Mouse (Mus musculus): ENCODE results near the gene Olfr1395. TPM values are rescaled to one million over a fixed set of nuclear protein-coding genes. Genes with fewer than 3 reads are reported as not detected.
A peak's percentile ranks its signal among the peaks of the same experiment; 100 is the strongest.

The Olfr1395 gene
- not detected in 2 replicates for polyA plus RNA-seq (2016; fragmentation: Nextera tagmentation; extraction: Ambion mirVana)

- Histone ChIP-seq H3K9me3 (no peaks in the 10 kb centered on the region), H3K27ac (no peak within 1 kb of the TSS), H3K4me1 (replicated peaks) (no peaks in the 10 kb centered on the region), H3K4me3 (no peak within 1 kb of the TSS), H3K27me3 (ENCODE audit: insufficient read depth, poor library complexity, severe bottlenecking) (no peaks in the 10 kb centered on the region), H3K36me3 (no peaks in the 10 kb centered on the region)
- WGBS, result 95% methylated on average over 6 of the region's 6 CpGs
- no peak for DNase-seq (ENCODE audit: low spot score)
These were observed at the start of gene Olfr1395 for GRCm38 (mm10) chr11:49141974-49142373. Olfr1395 (plus strand) TSS chr11:49142274.

DNA sequence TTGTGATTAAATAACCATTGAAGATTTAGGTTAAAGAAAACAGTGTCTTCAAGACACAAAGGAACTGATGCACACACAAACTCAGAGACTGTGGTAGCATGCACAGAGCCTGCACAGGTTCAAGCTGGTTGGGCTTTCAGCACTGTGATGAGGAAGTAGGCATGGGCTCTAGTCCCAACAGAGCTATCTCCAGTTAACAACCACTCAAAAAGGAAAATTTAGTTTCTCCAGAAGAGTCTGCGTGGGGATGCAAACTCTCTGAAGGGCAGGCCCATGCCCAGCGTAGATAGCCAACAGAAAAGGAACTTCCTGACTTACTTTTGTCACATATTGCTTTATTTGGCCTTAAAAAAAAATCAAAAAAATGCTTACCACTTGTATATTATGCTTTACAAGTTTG, 49.3 kb upstream of the Olfr1395 start:
- peaks cover 8% of the 10 kb centered on the region for H3K4me1 ChIP-seq (replicated peaks)
- H3K27me3 ChIP-seq (ENCODE audit: insufficient read depth, poor library complexity, severe bottlenecking), result no peaks in the 10 kb centered on the region
- H3K9me3 ChIP-seq, result no peaks in the 10 kb centered on the region
- no peak for DNase-seq (ENCODE audit: low spot score)
- no peak overlapping the region for H3K4me3 ChIP-seq
- 87% methylated on average over 2 of the region's 2 CpGs for WGBS
- no peaks in the 10 kb centered on the region for H3K36me3 ChIP-seq
- H3K27ac ChIP-seq, result no peak overlapping the region

DNA sequence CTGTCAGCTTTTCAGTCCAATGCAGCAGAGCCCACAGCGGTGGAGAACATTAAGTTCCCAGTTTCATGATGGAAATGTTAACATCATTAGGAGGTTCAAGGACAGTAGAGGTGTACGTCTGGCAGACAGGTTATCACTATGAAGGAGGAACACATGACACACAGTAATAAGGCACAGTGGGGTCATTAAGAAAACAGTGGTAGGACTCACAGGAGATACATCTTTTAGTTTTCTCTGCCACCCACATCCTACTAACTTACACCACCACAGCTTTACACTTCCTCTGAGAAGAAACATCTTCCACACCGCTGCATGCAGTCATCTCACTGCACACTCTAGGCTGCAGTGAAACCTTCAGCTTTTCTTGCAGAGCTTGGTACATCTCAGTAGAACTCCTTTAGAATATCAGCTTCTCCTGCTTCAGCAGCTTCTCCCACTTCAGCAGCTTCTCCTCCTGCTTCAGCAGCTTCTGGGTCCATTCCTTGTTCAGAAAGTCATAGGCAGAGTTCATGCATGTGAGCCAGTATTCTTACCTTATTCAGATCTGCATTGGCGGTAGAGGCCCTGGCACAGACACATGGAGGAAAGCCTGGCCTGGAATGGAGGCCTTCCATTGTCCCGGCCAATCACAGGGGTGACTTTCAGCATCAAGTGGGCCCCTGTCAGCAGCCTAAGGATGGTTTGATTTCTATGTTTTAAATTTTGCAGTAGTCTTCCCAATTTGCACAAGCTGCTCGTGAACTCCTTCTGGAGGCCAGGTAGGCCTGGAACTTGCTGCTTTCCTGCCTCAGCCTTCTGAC, 48.0 kb upstream of the Olfr1395 start:
- Histone ChIP-seq H3K4me1 (replicated peaks) (no peaks in the 10 kb centered on the region), H3K4me3 (no peak overlapping the region), H3K27ac (no peak overlapping the region), H3K9me3 (no peaks in the 10 kb centered on the region), H3K36me3 (no peaks in the 10 kb centered on the region), H3K27me3 (ENCODE audit: insufficient read depth, poor library complexity, severe bottlenecking) (no peaks in the 10 kb centered on the region)
- 91% methylated on average over 6 of the region's 6 CpGs for WGBS
- DNase-seq (ENCODE audit: low spot score), result no peak

DNA sequence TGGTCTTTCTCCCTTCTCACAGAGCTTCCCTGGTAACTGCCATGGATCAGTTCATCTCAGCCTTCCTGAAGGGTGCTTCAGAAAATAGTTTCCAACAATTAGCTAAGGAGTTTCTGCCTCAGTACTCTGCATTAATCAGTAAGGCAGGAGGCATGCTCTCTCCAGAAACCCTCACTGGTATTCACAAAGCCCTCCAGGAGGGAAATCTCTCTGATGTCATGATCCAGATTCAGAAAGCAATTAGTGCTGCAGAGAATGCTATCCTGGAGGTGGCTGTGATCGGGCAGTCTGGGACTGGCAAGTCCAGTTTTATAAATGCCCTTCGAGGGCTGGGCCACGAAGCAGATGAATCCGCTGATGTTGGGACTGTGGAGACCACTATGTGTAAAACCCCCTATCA, 46.7 kb upstream of the Olfr1395 start:
- WGBS, result 89% methylated on average over 4 of the region's 4 CpGs
- Histone ChIP-seq H3K4me3 (no peak overlapping the region), H3K27ac (no peak overlapping the region), H3K36me3 (no peaks in the 10 kb centered on the region), H3K27me3 (ENCODE audit: insufficient read depth, poor library complexity, severe bottlenecking) (no peaks in the 10 kb centered on the region), H3K4me1 (replicated peaks) (no peaks in the 10 kb centered on the region), H3K9me3 (no peaks in the 10 kb centered on the region)
- no peak for DNase-seq (ENCODE audit: low spot score)

DNA sequence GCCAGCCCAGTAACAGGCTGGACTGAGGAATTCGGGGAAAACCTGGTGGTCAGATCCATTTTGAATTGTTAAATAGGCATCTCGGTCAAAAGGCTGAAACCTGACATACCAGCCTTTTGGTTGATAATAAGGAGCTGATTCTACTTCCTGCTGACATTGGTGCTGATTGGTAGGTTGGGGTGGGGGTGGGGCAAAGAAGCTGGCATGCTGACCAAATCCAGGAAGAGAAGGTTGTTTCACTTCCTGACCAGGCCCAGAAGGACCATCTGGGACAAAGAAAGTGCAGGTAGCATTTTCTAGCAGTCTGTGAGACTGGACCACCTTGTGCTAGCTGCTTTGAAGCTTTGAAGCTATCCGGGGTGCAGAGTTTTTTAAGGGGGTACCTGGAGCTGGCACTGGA, 41.7 kb upstream of the Olfr1395 start:
- no peak overlapping the region for H3K27ac ChIP-seq
- no peaks in the 10 kb centered on the region; the same call in 1 of the 2 replicates for H3K27me3 ChIP-seq (ENCODE audit: insufficient read depth, poor library complexity, severe bottlenecking)
- DNase-seq (ENCODE audit: low spot score), result no peak
- H3K4me3 ChIP-seq, result no peak overlapping the region
- H3K36me3 ChIP-seq, result no peaks in the 10 kb centered on the region
- no peaks in the 10 kb centered on the region for H3K9me3 ChIP-seq
- peaks cover 7% of the 10 kb centered on the region; the same call in 1 of the 2 replicates for H3K4me1 ChIP-seq (replicated peaks)
- WGBS, result 80% methylated on average over 3 of the region's 3 CpGs

DNA sequence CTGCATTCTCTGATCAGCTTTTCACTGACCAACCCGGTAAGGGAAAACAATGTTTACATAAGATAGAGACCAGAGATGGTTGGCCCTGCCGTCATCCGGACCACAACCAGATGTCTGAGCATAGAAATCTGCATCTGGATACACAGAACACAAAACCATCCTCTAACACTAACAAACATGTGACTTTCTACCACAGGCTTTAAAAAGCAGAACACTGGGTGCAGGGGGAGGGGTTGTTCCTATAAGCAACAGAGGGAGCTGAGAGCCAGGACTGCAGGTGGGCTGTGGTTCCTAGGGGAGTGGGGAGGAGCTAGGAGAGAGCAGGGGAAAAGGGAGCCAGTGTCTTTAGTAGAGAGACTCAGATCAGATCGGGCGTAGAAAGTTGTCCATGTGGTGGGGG, 40.6 kb upstream of the Olfr1395 start:
- Histone ChIP-seq H3K36me3 (no peaks in the 10 kb centered on the region), H3K9me3 (no peaks in the 10 kb centered on the region), H3K4me1 (replicated peaks) (peaks cover 7% of the 10 kb centered on the region; the same call in 1 of the 2 replicates), H3K4me3 (no peak overlapping the region), H3K27me3 (ENCODE audit: insufficient read depth, poor library complexity, severe bottlenecking) (no peaks in the 10 kb centered on the region; the same call in 1 of the 2 replicates), H3K27ac (no peak overlapping the region)
- no peak for DNase-seq (ENCODE audit: low spot score)
- WGBS, result 54% methylated on average over 5 of the region's 5 CpGs

- Histone ChIP-seq H3K27ac (no peak overlapping the region), H3K36me3 (no peaks in the 10 kb centered on the region), H3K4me1 (replicated peaks) (peaks cover 7% of the 10 kb centered on the region; the same call in 1 of the 2 replicates), H3K4me3 (no peak overlapping the region), H3K9me3 (no peaks in the 10 kb centered on the region), H3K27me3 (ENCODE audit: insufficient read depth, poor library complexity, severe bottlenecking) (no peaks in the 10 kb centered on the region; the same call in 1 of the 2 replicates)
- WGBS, result 20% methylated on average over 8 of the region's 8 CpGs
- peak; percentile 82 for DNase-seq (ENCODE audit: low spot score)
These were observed 38.9 kb upstream of the Olfr1395 start for GRCm38 (mm10) chr11:49103047-49103693.

DNA sequence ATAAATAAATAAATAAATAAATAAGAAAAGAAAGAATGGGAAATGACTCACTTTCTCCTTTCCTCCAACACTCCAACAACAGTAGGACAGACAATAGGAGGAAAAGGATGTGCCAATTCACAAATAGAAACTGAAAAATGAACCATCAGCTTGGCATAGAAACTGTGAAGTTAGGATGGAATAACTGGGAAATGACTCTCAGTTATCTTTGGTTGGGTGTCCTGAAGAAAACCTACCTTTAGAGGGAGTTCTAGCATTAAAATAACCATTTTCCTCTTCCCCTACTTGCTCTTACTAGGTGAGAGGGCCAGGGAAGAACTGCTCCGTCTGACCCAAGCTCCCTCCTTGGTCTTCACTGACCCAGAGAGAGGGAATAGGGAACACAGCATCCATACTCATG, 36.3 kb upstream of the Olfr1395 start:
- H3K4me1 ChIP-seq (replicated peaks), result peaks cover 7% of the 10 kb centered on the region; the same call in 1 of the 2 replicates
- no peak overlapping the region for H3K4me3 ChIP-seq
- WGBS, result 71% methylated on average over 1 of the region's 1 CpGs
- no peak for DNase-seq (ENCODE audit: low spot score)
- no peaks in the 10 kb centered on the region; the same call in 1 of the 2 replicates for H3K27me3 ChIP-seq (ENCODE audit: insufficient read depth, poor library complexity, severe bottlenecking)
- H3K9me3 ChIP-seq, result no peaks in the 10 kb centered on the region
- H3K27ac ChIP-seq, result no peak overlapping the region
- no peaks in the 10 kb centered on the region for H3K36me3 ChIP-seq

- 76% methylated on average over 10 of the region's 10 CpGs for WGBS
- Histone ChIP-seq H3K27ac (no peak overlapping the region), H3K36me3 (no peaks in the 10 kb centered on the region), H3K27me3 (ENCODE audit: insufficient read depth, poor library complexity, severe bottlenecking) (no peaks in the 10 kb centered on the region), H3K4me3 (no peak overlapping the region), H3K4me1 (replicated peaks) (peaks cover 2% of the 10 kb centered on the region; the same call in 1 of the 2 replicates), H3K9me3 (no peaks in the 10 kb centered on the region)
- DNase-seq (ENCODE audit: low spot score), result no peak
These were observed 34.2 kb upstream of the Olfr1395 start for GRCm38 (mm10) chr11:49107650-49108537.

- Histone ChIP-seq H3K9me3 (no peaks in the 10 kb centered on the region), H3K4me1 (replicated peaks) (no peaks in the 10 kb centered on the region), H3K36me3 (no peaks in the 10 kb centered on the region), H3K27me3 (ENCODE audit: insufficient read depth, poor library complexity, severe bottlenecking) (no peaks in the 10 kb centered on the region), H3K27ac (no peak overlapping the region), H3K4me3 (no peak overlapping the region)
- WGBS, result 30% methylated on average over 1 of the region's 1 CpGs
- DNase-seq (ENCODE audit: low spot score), result peak; percentile 12
These were observed 33.2 kb upstream of the Olfr1395 start for GRCm38 (mm10) chr11:49108833-49109232.

DNA sequence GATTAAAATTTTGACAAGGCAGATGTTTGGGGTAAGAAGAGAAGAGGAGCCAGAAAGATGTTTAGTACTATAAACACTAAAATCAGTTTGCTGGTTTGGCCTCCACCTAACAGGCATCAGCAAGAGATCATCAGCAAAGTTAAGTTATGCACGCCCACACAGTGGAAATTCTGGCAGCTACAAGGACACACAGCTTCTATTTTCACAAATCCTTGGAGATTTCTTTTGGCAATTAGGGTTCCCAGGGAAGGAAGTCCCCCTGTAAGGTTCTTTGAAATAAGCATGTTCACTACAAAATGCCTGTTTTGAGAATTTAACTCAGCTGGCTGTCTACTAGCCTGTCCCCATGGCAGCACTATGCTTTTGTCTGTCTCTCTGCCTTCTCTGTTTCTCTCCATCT, 31.1 kb upstream of the Olfr1395 start:
- Histone ChIP-seq H3K36me3 (no peaks in the 10 kb centered on the region), H3K4me1 (replicated peaks) (no peaks in the 10 kb centered on the region), H3K27ac (no peak overlapping the region), H3K27me3 (ENCODE audit: insufficient read depth, poor library complexity, severe bottlenecking) (no peaks in the 10 kb centered on the region), H3K9me3 (no peaks in the 10 kb centered on the region), H3K4me3 (no peak overlapping the region)
- WGBS, result 69% methylated on average over 1 of the region's 1 CpGs
- DNase-seq (ENCODE audit: low spot score), result no peak

- DNase-seq (ENCODE audit: low spot score), result no peak
- H3K4me3 ChIP-seq, result no peak overlapping the region
- H3K4me1 ChIP-seq (replicated peaks), result no peaks in the 10 kb centered on the region
- H3K27me3 ChIP-seq (ENCODE audit: insufficient read depth, poor library complexity, severe bottlenecking), result no peaks in the 10 kb centered on the region
- no peak overlapping the region for H3K27ac ChIP-seq
- no peaks in the 10 kb centered on the region for H3K36me3 ChIP-seq
- 90% methylated on average over 6 of the region's 6 CpGs for WGBS
- no peaks in the 10 kb centered on the region for H3K9me3 ChIP-seq
These were observed 29.4 kb upstream of the Olfr1395 start for GRCm38 (mm10) chr11:49112624-49113219.

All from hindbrain, embryonic 10.5 days (tissue).